Mouse (Mus musculus) heart, embryonic 10.5 days (tissue): ENCODE data around the gene Olfr507. TPM values are rescaled to one million over a fixed set of nuclear protein-coding genes. Genes with fewer than 3 reads are reported as not detected.
"Not testable (repeated sequence)": the region's sequence is repeated elsewhere in the genome, so short reads cannot be mapped to it uniquely, and the experiment has no call there.

Experiments used
- DNase-seq: peaks from one replicate; pipeline ENCODE4 v3.0.0-alpha.2; 2017; ENCODE audit warnings: low spot score
- H3K27ac ChIP-seq: fragments of 300-500 bp; sonication (generic); 2 replicates; pipeline ENCODE4 v1.5.1; 2016; ENCODE audit warnings: mild to moderate bottlenecking
- H3K27me3 ChIP-seq: fragments of 300-500 bp; sonication (generic); 2 replicates; pipeline ENCODE4 v1.6.1; 2016; ENCODE audit warnings: mild to moderate bottlenecking; ENCODE audit not compliant: poor library complexity, insufficient read depth, severe bottlenecking
- H3K36me3 ChIP-seq: fragments of 300-500 bp; sonication (generic); 2 replicates; pipeline ENCODE4 v1.6.1; 2016; ENCODE audit warnings: mild to moderate bottlenecking, moderate library complexity
- H3K4me1 ChIP-seq: fragments of 300-500 bp; sonication (generic); 2 replicates; pipeline ENCODE4 v1.6.1; 2016; ENCODE audit warnings: mild to moderate bottlenecking
- H3K4me3 ChIP-seq: fragments of 300-500 bp; sonication (generic); 2 replicates; pipeline ENCODE4 v1.5.1; 2016; ENCODE audit warnings: mild to moderate bottlenecking, moderate library complexity
- H3K9me3 ChIP-seq: fragments of 300-500 bp; sonication (generic); 2 replicates; pipeline ENCODE4 v1.6.1; 2016; ENCODE audit warnings: mild to moderate bottlenecking, moderate library complexity
- WGBS: fragments of 180-500 bp; shearing (Covaris S2); methylation state at CpG from one replicate; pipeline ENCODE4 v1.1.7; 2016; 5-methylcytosine and 5-hydroxymethylcytosine counted together
- polyA plus RNA-seq: library from polyadenylated mRNA; unstranded; fragments of >200 nt; fragmentation: Nextera tagmentation; extraction: Ambion mirVana; gene quantifications from 2 replicates; pipeline ENCODE4 v1.2.1, GENCODE M21; 2016

The Olfr507 gene
- polyA plus RNA-seq = not detected in 2 replicates

DNA sequence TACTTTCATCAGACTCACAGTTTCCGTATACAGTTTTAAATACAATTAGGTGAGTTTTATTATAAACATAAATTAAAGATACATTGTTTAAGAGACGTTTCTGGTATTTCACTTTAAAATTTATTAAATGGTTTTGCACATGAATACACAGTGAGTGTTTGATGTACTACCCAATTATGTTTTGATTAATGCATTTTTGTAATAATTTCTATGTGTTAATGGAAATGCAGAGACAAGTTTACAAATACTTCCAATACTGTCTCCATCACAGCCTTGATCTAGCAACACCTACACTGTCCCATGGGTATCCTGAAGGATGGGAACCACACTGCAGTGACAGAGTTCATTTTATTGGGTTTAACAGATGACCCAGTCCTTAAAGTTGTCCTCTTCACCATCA is at the start of gene Olfr507:
Olfr507 (plus strand) TSS at position 301 of the 400 bp plus-strand sequence.
- H3K27ac ChIP-seq = no peak within 1 kb of the TSS
- no peak within 1 kb of the TSS for H3K4me3 ChIP-seq
- H3K9me3 ChIP-seq = no peaks in the 10 kb centered on the region
- no peaks in the 10 kb centered on the region for H3K36me3 ChIP-seq
- H3K27me3 ChIP-seq = no peaks in the 10 kb centered on the region
- no peak for DNase-seq
- 74% methylated on average over 2 of the region's 2 CpGs for WGBS
- H3K4me1 ChIP-seq = no peaks in the 10 kb centered on the region

DNA sequence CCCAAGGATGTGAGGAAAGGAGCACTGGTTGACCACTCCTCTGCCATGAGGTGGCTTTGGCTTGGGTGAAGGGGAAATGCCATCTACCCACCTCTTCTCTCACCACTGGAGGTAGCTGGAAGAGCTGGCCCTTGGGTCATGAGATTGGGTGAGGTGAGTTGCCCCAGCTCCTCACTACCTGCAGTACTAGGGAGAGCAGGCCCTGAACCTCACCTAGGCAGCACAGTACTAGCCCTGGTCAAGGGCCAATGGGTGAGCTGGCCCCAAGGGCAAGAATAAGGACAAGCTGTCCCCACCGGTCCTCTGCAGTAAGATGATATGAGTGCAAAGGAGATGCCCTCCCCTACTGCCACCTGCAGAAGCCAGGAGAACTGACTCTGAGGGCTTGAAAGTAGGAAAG is 31.8 kb upstream of the Olfr507 start:
- H3K27me3 ChIP-seq = no peaks in the 10 kb centered on the region
- no peaks in the 10 kb centered on the region for H3K4me1 ChIP-seq
- WGBS = 81% methylated on average over 1 of the region's 1 CpGs

DNA sequence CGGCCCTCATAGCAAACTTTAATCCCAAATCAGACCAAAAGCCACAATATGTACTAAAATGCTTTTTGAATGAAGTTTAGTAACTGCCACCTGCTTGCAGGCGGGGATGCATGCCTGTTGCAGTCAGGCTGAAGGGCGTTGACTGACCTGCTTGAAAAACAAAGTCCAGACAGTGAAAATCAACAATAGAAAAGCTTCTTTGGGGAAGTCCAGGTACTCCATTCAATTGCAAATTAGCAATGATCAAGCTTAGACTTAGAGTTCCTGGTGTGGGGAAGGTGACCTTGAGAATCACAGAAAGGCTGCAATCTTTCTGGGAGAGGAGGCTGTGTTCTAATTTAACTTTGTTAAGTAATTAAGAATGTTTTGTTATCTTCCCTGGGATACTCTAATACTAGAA is 19.7 kb upstream of the Olfr507 start:
- not testable (repeated sequence) for H3K4me1 ChIP-seq, DNase-seq, H3K9me3 ChIP-seq, H3K36me3 ChIP-seq, H3K27me3 ChIP-seq, H3K4me3 ChIP-seq, H3K27ac ChIP-seq
- WGBS = 75% methylated on average over 3 of the region's 3 CpGs

More for the DNA sequence above, 31.8 kb upstream of the Olfr507 start:
- no peak for DNase-seq
- peaks cover 7% of the 10 kb centered on the region; the same call in 1 of the 2 replicates for H3K9me3 ChIP-seq
- no peak overlapping the region for H3K4me3 ChIP-seq
- no peak overlapping the region for H3K27ac ChIP-seq
- H3K36me3 ChIP-seq = no peaks in the 10 kb centered on the region

DNA sequence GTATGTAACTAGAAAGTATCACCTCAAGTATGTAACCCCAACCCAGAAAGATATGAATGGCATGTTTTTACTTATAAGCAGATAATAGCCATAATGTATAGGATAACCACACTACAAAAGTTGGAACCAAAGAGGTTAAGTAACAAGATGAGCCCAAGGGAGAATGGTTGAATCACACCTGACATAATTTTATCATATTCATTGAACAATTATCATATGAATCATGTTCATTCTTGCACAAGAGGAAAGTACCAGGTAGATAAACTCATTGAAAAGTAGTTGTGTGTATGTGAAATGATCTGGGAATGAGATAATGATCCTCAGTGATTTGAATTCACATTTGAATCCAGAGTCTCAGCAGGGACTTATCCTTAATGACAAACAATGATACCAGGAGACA is 11.1 kb upstream of the Olfr507 start, which contains the start of gene Olfr506:
Olfr506 (plus strand) TSS at position 301 of the 400 bp plus-strand sequence.
- no peak for DNase-seq
- Histone ChIP-seq H3K4me1 (no peaks in the 10 kb centered on the region), H3K4me3 (no peak within 1 kb of the TSS), H3K36me3 (no peaks in the 10 kb centered on the region), H3K9me3 (no peaks in the 10 kb centered on the region), H3K27me3 (no peaks in the 10 kb centered on the region), H3K27ac (no peak within 1 kb of the TSS)

DNA sequence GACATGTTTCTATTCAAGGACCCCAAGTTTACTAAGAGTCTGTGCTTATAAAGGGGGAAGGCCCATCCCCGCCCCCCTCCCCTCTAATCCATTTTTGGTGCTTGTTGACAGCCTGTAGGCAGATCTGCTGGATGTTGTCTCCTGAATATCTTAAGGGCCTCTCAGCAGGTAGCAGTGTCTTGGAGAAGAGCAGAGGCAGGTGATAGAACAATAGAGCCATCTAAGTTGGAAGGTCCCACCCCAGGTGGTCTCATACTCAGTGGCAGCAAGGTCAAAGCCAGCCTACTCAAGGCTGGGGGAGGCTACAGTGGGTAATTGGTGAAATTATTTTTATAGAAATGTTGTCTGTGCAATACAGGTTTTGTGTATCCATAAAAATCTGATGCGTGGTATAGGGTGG is 7.5 kb upstream of the Olfr507 start:
- Histone ChIP-seq H3K4me1 (no peaks in the 10 kb centered on the region), H3K4me3 (no peak overlapping the region), H3K27me3 (no peaks in the 10 kb centered on the region), H3K9me3 (no peaks in the 10 kb centered on the region), H3K27ac (no peak overlapping the region), H3K36me3 (no peaks in the 10 kb centered on the region)
- DNase-seq = no peak
- WGBS = 76% methylated on average over 2 of the region's 2 CpGs

DNA sequence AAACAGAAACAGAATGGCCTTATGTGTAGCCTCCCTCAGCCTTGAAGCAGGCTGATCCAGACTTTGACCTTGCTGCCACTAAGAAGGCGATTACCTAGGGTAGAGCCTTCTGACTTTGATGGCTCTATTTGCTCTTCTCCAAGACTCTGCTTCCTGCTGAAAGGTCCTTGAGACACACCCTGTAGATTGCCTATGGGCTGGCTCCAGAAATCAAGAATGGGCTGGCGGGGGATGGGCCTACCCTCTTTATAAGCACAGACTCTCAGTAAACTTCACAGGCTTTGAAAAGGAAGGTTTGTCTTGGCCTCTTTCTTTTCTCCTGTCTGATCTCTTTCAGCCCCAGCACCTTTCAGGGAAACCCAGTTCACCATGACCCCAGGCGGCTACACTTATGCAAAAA is 4.8 kb upstream of the Olfr507 start:
- H3K27me3 ChIP-seq, H3K9me3 ChIP-seq, H3K27ac ChIP-seq, H3K4me3 ChIP-seq, H3K4me1 ChIP-seq, H3K36me3 ChIP-seq, DNase-seq: not testable (repeated sequence)
- WGBS = 71% methylated on average over 3 of the region's 3 CpGs

DNA sequence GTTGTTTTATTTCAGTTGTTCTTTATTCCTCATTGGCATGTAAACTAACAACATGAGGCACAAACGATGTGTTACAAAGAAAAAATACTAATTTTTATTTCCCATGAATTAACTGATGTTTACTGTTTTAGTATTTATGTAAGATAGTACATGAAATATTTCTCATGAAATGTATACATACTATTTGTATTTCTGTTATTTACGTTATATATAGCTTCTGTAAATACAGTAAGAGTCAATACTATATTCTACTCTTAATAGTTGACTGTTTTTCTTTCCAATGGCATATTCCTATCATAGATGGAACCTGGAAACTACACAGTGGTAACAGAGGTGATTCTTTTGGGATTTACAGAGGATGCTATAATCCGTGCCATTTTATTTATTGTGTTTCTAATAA is 8.1 kb downstream of the Olfr507 start, which contains the start of gene Olfr508:
Olfr508 (plus strand) TSS at position 301 of the 400 bp plus-strand sequence.
- H3K27me3 ChIP-seq = no peaks in the 10 kb centered on the region

DNA sequence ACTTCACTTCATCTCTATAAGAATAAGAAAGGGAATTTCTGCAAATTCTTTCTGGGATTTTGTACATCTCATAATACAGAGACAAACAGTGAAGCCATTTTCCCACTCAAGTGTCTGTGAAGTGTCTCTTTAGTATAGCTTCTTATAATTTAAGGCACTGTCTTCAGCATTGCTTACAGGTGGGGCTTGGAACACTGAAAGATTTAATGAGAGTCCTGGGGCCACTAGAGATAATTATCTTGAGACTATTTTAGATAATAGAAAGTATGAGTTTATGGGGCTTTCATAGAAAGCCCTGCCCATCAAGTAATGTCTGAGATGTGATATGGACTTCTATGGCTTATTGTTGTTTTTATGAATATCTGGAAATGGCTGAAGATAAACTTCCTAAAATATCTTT is 30.2 kb downstream of the Olfr507 start, which contains the start of gene Olfr509:
Olfr509 (minus strand) TSS at position 101 of the 400 bp plus-strand sequence.
- Histone ChIP-seq H3K27ac (no peak within 1 kb of the TSS), H3K36me3 (no peaks in the 10 kb centered on the region), H3K27me3 (no peaks in the 10 kb centered on the region), H3K4me1 (no peaks in the 10 kb centered on the region), H3K9me3 (no peaks in the 10 kb centered on the region), H3K4me3 (no peak within 1 kb of the TSS)
- no peak for DNase-seq

More for the DNA sequence above, 8.1 kb downstream of the Olfr507 start, which contains the start of gene Olfr508:
- Histone ChIP-seq H3K36me3 (no peaks in the 10 kb centered on the region), H3K9me3 (no peaks in the 10 kb centered on the region), H3K27ac (no peak within 1 kb of the TSS), H3K4me3 (no peak within 1 kb of the TSS), H3K4me1 (no peaks in the 10 kb centered on the region)
- WGBS = 80% methylated on average over 3 of the region's 3 CpGs
- DNase-seq = no peak

DNA sequence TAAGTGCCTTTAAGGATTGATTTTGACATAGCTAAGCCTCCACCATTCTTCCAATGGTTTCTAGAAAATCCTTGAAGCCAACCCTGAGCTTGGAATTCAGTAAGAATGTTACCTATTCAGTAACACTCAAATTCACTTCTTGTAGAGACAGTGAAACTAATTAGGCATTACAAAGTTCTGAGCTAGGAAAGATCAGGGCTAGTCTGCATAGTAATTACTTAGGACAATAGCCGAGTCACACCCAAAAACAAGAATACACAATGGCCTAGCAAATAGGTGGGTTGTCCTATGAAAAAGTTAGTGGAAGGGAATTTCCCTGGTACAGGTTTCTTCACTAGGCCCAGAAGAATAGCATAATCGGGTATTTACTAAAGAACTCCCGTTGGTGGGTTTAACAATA is 40.8 kb downstream of the Olfr507 start:
- H3K36me3 ChIP-seq = no peaks in the 10 kb centered on the region
- no peak overlapping the region for H3K27ac ChIP-seq
- WGBS = 88% methylated on average over 3 of the region's 3 CpGs
- H3K9me3 ChIP-seq = 0 out of 2 replicates have a peak, but pooled peaks cover 3% of the 10 kb centered on the region
- H3K27me3 ChIP-seq = no peaks in the 10 kb centered on the region
- H3K4me1 ChIP-seq = no peaks in the 10 kb centered on the region
- no peak overlapping the region for H3K4me3 ChIP-seq
- DNase-seq = no peak

DNA sequence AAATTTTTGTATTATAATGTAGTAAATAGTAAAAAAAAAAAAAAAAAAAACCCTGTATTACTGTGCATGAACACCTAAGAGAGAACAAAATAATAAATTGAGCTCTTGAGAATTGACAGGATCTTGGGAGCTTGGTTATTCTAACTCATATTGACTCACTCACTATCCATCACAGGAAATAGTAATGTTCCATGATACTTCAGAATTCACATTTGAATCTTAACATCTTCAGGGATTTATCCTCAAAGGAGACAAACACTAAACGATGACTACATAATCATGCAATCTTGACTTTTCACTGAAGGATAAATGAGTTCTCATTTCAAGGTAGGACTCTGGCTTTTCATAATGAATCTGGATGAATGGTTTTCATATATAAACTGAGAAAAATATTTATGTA is 44.5 kb downstream of the Olfr507 start, which contains the start of gene Olfr510:
Olfr510 (plus strand) TSS at position 301 of the 400 bp plus-strand sequence.
- Histone ChIP-seq H3K4me3 (no peak within 1 kb of the TSS), H3K4me1 (no peaks in the 10 kb centered on the region), H3K36me3 (no peaks in the 10 kb centered on the region), H3K27ac (no peak within 1 kb of the TSS), H3K9me3 (no peaks in the 10 kb centered on the region), H3K27me3 (no peaks in the 10 kb centered on the region)
- DNase-seq = no peak
- 88% methylated on average over 1 of the region's 1 CpGs for WGBS

DNA sequence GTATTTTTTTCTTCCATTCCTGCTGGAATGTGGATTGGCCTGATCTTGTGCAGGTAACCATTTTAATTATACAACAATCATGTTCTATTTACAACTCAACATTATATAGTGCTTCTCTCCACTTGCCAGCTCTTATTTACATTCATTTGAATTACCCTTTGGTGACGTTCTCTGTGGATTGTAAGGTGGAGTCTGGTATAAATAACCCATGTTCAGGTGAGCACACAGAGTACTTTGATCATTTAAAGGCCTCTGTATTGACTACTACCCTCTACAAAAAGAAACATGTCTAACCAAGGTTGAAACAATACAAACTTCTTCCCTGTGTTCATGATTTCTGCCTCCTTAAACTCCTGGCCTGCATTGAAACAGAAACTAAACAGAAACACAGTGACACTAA is 49.4 kb downstream of the Olfr507 start:
- no peak for DNase-seq
- no peaks in the 10 kb centered on the region for H3K4me1 ChIP-seq
- H3K36me3 ChIP-seq = no peaks in the 10 kb centered on the region
- no peak overlapping the region for H3K27ac ChIP-seq
- WGBS = 57% methylated on average over 1 of the region's 1 CpGs
- no peaks in the 10 kb centered on the region for H3K27me3 ChIP-seq
- H3K9me3 ChIP-seq = no peaks in the 10 kb centered on the region
- no peak overlapping the region for H3K4me3 ChIP-seq

Other genes starting within 250 kb of the Olfr507 start
- gene Olfr495, start 228.6 kb upstream of the Olfr507 start, polyA plus RNA-seq = not detected in 2 replicates
- not detected in 2 replicates for gene Olfr497, start 201.4 kb upstream of the Olfr507 start, polyA plus RNA-seq
- gene Olfr498, start 156.5 kb upstream of the Olfr507 start, polyA plus RNA-seq = not detected in 2 replicates
- gene Olfr502, start 96.7 kb upstream of the Olfr507 start, polyA plus RNA-seq = not detected in 2 replicates
- not detected in 2 replicates for gene Olfr503, start 77.3 kb upstream of the Olfr507 start, polyA plus RNA-seq
- gene Olfr504, start 56.0 kb upstream of the Olfr507 start, polyA plus RNA-seq = not detected in 2 replicates
- gene Olfr506, start 11.0 kb upstream of the Olfr507 start, polyA plus RNA-seq = not detected in 2 replicates
- gene Olfr508, start 8.2 kb downstream of the Olfr507 start, polyA plus RNA-seq = not detected in 2 replicates
- gene Olfr509, start 30.1 kb downstream of the Olfr507 start, polyA plus RNA-seq = not detected in 2 replicates
- not detected in 2 replicates for gene Olfr510, start 44.6 kb downstream of the Olfr507 start, polyA plus RNA-seq
- not detected in 2 replicates for gene Olfr512, start 91.5 kb downstream of the Olfr507 start, polyA plus RNA-seq
- not detected in 2 replicates for gene Olfr513, start 129.2 kb downstream of the Olfr507 start, polyA plus RNA-seq
- gene Olfr514, start 204.2 kb downstream of the Olfr507 start, polyA plus RNA-seq = not detected in 2 replicates
- gene Olfr516, start 228.7 kb downstream of the Olfr507 start, polyA plus RNA-seq = not detected in 2 replicates